Mouse (Mus musculus) spleen, adult 2 months (tissue): ENCODE data around the gene Lrrc10b.

Source experiments
- CTCF ChIP-seq: fragments of 200-500 bp; IDR thresholded peaks from 2 replicates; pipeline ENCODE4 v1.5.1; 2011; ENCODE audit warnings: mild to moderate bottlenecking, inconsistent platforms; ENCODE audit not compliant: insufficient read depth, insufficient read length, insufficient replicate concordance; ENCODE audit errors: extremely low read depth
- POLR2A ChIP-seq: fragments of 200-500 bp; IDR thresholded peaks from 2 replicates; pipeline ENCODE4 v1.6.1; 2011; ENCODE audit warnings: low read depth, low read length, inconsistent platforms

GRCm38 (mm10) chr19:10421986-10422976 lies 35.0 kb downstream of the Lrrc10b start:
- TF ChIP-seq CTCF (no peak), POLR2A (no peak)
